Mouse (Mus musculus): ENCODE data around the gene Mns1. TPM values are rescaled to one million over a fixed set of nuclear protein-coding genes. Genes with fewer than 3 reads are reported as not detected.

The Mns1 gene
- polyA plus RNA-seq (2012): 7.9 and 13.7 TPM in 2 replicates

DNA sequence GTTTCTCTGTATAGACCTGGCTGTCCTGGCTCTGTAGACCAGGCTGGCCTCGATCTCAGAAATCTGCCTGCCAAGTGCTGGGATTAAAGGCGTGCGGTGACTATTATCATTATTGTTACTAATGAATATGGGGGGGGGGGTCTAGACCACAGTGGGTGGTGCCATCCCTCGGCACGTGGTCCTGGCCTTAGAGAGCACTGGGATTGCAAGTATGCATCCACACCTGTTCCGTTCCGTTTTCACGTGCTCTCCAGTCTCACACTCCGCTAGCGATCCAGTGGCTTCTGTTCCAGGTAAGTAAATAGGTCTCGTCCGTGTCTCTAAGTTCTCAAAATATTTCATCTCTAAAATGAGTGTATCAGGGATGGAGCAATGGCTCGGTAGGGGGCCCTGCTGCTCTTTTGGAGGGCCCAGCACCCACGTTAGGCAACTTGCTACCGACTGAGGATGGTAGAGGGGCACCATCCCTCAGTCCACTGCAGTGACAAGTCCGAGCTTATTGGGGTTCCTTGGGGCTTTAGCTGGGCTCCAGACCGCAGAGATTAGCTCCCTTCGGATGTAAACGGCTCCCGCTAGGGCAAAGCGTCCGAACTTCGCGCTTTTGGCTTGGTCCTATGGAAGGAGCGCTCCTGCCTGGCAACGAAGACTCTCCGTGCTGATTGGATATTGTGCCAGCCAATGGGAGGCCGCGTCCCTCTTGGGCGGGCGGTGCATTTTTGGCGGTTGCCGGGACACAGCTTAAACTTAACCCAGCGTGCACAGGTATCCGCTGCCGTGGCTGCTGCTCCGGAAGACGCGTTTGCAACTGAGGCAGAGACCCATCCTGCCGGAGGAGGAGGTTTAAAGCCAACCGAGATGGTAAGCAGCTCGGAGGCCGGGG is at the start of gene Mns1:
Gene Mns1, plus strand, starts transcription at position 190 of the 880 bp plus-strand sequence.

DNA sequence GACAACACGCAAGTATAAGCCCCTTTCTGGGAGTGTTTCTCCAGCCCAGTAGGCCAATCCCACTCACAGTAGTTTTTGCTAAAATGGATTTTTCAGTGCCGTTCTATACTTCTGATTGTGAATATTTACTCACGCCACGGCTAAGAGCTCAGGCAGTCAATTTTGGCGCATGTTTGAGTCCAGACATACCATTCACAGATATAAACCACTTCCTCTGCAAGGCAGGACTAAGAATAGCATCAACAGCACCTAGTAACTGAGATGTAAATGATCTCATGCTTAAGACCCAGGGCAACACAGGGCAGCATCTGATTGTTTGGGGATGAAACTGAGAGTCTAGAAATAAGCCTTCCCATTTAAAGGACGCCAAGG is 54.4 kb downstream of the Mns1 start, which contains the start of gene Tex9:
Gene Tex9, minus strand, starts transcription at position 19 of the 372 bp plus-strand sequence.

Other genes with a start within 250 kb of the Mns1 start
- 2.8 and 4.4 TPM in 2 replicates for gene Zfp280d, start 163.2 kb upstream of the Mns1 start, polyA plus RNA-seq (2012)
- 6.4 and 9.0 TPM in 2 replicates for gene Tex9, start 54.2 kb downstream of the Mns1 start, polyA plus RNA-seq (2012)
- gene Rfx7, start 94.2 kb downstream of the Mns1 start, polyA plus RNA-seq (2012): 19.1 and 20.4 TPM in 2 replicates
- gene Nedd4, start 224.3 kb downstream of the Mns1 start, polyA plus RNA-seq (2012): 113 and 158 TPM in 2 replicates

Data from megakaryocyte-erythroid progenitor cell, adult 5 weeks (primary cell).